Mouse (Mus musculus) cerebellum, postnatal 36 days (tissue): Measurements from ENCODE around the gene Ggt1.
"Not testable (repeated sequence)": the region's sequence is repeated elsewhere in the genome, so short reads cannot be mapped to it uniquely, and the experiment has no call there.

ENCODE experiments used
- DNase-seq, 2 experiments: peaks; one replicate each; pipeline ENCODE4 v3.0.0; 2021 to 2022; ENCODE audit warnings: mixed read lengths in 2 of 2

The Ggt1 gene

GRCm38 (mm10) chr10:75551175-75551574 lies 10.2 kb upstream of the Ggt1 start:
- DNase-seq, result no peak

GRCm38 (mm10) chr10:75552106-75552505 lies 9.3 kb upstream of the Ggt1 start:
- no peak for DNase-seq

GRCm38 (mm10) chr10:75552701-75553450 lies 8.5 kb upstream of the Ggt1 start:
- DNase-seq, result no peak

GRCm38 (mm10) chr10:75554090-75554489 lies 7.3 kb upstream of the Ggt1 start:
- no peak for DNase-seq

- DNase-seq, result no peak
Observed at GRCm38 (mm10) chr10:75555557-75555956, 5.8 kb upstream of the Ggt1 start.

GRCm38 (mm10) chr10:75556026-75556425 lies 5.4 kb upstream of the Ggt1 start:
- DNase-seq, result peak; percentile 34 to 52

GRCm38 (mm10) chr10:75558515-75558914 lies 2.9 kb upstream of the Ggt1 start:
- DNase-seq, result peak; percentile 75 to 79

- DNase-seq, result peak in 1 of 2 experiments; percentile 53
Observed at GRCm38 (mm10) chr10:75559041-75559675, 2.2 kb upstream of the Ggt1 start.

GRCm38 (mm10) chr10:75559676-75560548 lies 1.5 kb upstream of the Ggt1 start, which contains the start of gene Lrrc75b:
TSS of gene Lrrc75b (minus strand) at chr10:75560330.
- DNase-seq, result peak; percentile 73 to 82

GRCm38 (mm10) chr10:75560549-75560899 lies 880 bp upstream of the Ggt1 start:
- DNase-seq, result no peak

GRCm38 (mm10) chr10:75562596-75562995 lies 1.2 kb downstream of the Ggt1 start:
- no peak for DNase-seq

- DNase-seq, result no peak
Observed at GRCm38 (mm10) chr10:75564687-75565265, 3.4 kb downstream of the Ggt1 start.

- no peak for DNase-seq
Observed at GRCm38 (mm10) chr10:75565436-75565835, 4.0 kb downstream of the Ggt1 start.

- no peak for DNase-seq
Observed at GRCm38 (mm10) chr10:75565906-75566305, 4.5 kb downstream of the Ggt1 start.

GRCm38 (mm10) chr10:75566321-75566720 lies 4.9 kb downstream of the Ggt1 start:
- DNase-seq, result no peak

GRCm38 (mm10) chr10:75566765-75567164 lies 5.4 kb downstream of the Ggt1 start:
- DNase-seq, result not testable (repeated sequence)

GRCm38 (mm10) chr10:75568029-75568428 lies 6.6 kb downstream of the Ggt1 start:
- no peak for DNase-seq

- no peak for DNase-seq
Observed at GRCm38 (mm10) chr10:75568441-75568840, 7.0 kb downstream of the Ggt1 start.

- DNase-seq, result no peak
Observed at GRCm38 (mm10) chr10:75568851-75569250, 7.4 kb downstream of the Ggt1 start.

- no peak for DNase-seq
Observed at GRCm38 (mm10) chr10:75570981-75571657, 9.7 kb downstream of the Ggt1 start.

- no peak for DNase-seq
Observed at GRCm38 (mm10) chr10:75571937-75572336, 10.5 kb downstream of the Ggt1 start.

- DNase-seq, result no peak
Observed at GRCm38 (mm10) chr10:75573181-75573580, 11.8 kb downstream of the Ggt1 start.
